Mouse (Mus musculus): Measurements from ENCODE around the gene Itk.

DNA sequence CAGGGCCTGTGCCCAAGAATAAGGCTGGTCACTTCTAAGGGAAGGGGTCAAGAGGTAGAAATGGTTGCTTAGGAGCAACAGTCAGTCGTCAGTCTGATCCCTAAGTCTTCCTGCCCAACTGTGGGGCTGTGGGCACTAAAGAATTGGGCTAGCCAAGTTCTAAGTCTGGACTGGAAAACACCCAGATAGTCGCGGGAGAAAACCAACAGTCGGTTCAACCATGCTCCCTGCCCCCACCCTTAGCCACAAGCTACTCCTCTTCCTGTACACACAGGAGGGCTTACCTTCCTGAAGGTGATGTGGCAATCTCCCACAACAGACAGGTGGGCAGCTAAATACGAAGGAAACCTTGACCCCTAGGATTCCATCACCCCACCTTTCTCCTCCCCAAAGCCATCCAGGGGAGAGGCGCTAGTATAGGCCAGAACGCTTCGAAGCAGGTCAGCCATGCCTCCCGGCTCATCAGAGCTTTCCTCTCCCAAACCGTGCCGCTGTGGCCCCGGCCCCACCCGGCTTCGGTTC, 78.1 kb downstream of the Itk start:
- no peak for TF ChIP-seq CTCF (IDR thresholded peaks at IDR 0.05; ENCODE audit: extremely low read depth, insufficient read length, insufficient replicate concordance, low read depth, low read length)
- no peak for TF ChIP-seq POLR2A (IDR thresholded peaks at IDR 0.05; ENCODE audit: low read depth, low read length)
